Mouse (Mus musculus) bone marrow macrophage, adult 2 months (primary cell): Measurements from ENCODE around the gene Sept8.

Experiments
- CTCF ChIP-seq: IDR thresholded peaks from 2 replicates; pipeline ENCODE4 v1.5.1; 2012; ENCODE audit warnings: low read depth, mild to moderate bottlenecking, low read length, moderate library complexity
- POLR2A ChIP-seq: IDR thresholded peaks from 2 replicates; pipeline ENCODE4 v1.6.1; 2012; ENCODE audit warnings: mild to moderate bottlenecking, low read depth, low read length, borderline replicate concordance

DNA sequence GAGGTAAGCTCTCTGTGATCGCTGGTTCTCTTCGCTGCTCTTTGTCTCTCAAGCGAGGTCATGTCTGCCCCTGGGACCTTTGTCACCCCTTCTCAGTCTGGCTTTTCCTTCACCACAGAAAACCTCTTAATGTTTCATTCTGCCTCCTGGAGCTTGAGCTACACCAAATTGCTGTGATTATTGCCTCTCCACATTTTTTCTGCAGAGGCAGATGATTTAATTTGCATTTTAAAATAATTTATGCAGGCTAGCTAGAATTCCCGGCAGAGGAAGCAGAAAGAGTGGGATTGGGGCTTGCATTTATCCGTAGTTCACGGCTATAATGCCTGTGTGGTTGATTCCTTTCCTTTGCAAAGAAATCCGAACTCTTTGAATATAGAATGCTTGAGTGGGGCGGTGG is 43.4 kb upstream of the Sept8 start:
- no peak for TF ChIP-seq POLR2A
- TF ChIP-seq CTCF = no peak
